Mouse (Mus musculus) liver, embryonic 11.5 days (tissue): ENCODE results near the gene Fkbp5. TPM values are rescaled to one million over a fixed set of nuclear protein-coding genes. Genes with fewer than 3 reads are reported as not detected.

ENCODE experiments used
- ATAC-seq: fragments of 200-750 bp; cut with Nextera tagmentation; replicated peaks from 2 replicates; pipeline ENCODE4 v1.8.0; 2017; ENCODE audit warnings: moderate number of reproducible peaks, mild to moderate bottlenecking, moderate TSS enrichment, moderate library complexity; ENCODE audit not compliant: low FRiP score
- DNase-seq: peaks from one replicate; pipeline ENCODE4 v3.0.0-alpha.2; 2017; ENCODE audit warnings: low spot score
- H3K27ac ChIP-seq: fragments of 300-500 bp; sonication (generic); 2 replicates; pipeline ENCODE4 v1.5.1; 2014; ENCODE audit warnings: mild to moderate bottlenecking, low read depth, low read length, control low read depth
- H3K27me3 ChIP-seq: fragments of 300-500 bp; sonication (generic); replicated peaks from 2 replicates; pipeline ENCODE4 v1.6.1; 2014; ENCODE audit warnings: low read length, mixed read lengths; ENCODE audit not compliant: control insufficient read depth, insufficient read depth
- H3K36me3 ChIP-seq: fragments of 300-500 bp; sonication (generic); 2 replicates; pipeline ENCODE4 v1.6.1; 2014; ENCODE audit warnings: mild to moderate bottlenecking, low read length, moderate library complexity, mixed read lengths; ENCODE audit not compliant: control insufficient read depth, insufficient read depth
- H3K4me1 ChIP-seq: fragments of 300-500 bp; sonication (generic); replicated peaks from 2 replicates; pipeline ENCODE4 v1.6.1; 2014; ENCODE audit warnings: low read length, mixed read lengths; ENCODE audit not compliant: control insufficient read depth, insufficient read depth
- H3K4me2 ChIP-seq: fragments of 300-500 bp; sonication (generic); 2 replicates; pipeline ENCODE4 v1.6.1; 2014; ENCODE audit warnings: mild to moderate bottlenecking, control low read depth, moderate library complexity
- H3K4me3 ChIP-seq: fragments of 300-500 bp; sonication (generic); 2 replicates; pipeline ENCODE4 v1.5.1; 2014; ENCODE audit warnings: low read depth, low read length, control low read depth
- H3K9ac ChIP-seq: fragments of 300-500 bp; sonication (generic); 2 replicates; pipeline ENCODE4 v1.6.1; 2014; ENCODE audit warnings: low read depth, low read length, control low read depth
- H3K9me3 ChIP-seq: fragments of 300-500 bp; sonication (generic); 2 replicates; pipeline ENCODE4 v1.6.1; 2016; ENCODE audit warnings: low read length, inconsistent platforms, mixed read lengths; ENCODE audit not compliant: control insufficient read depth
- WGBS: fragments of 180-500 bp; shearing (Covaris S2); extraction: QIAGEN DNeasy Blood & Tissue Kit; methylation state at CpG from one replicate; pipeline ENCODE4 v1.1.7; 2014; 5-methylcytosine and 5-hydroxymethylcytosine counted together
- polyA plus RNA-seq: library from polyadenylated mRNA; unstranded; fragments of >200 nt; fragmentation: Nextera tagmentation; extraction: Ambion mirVana; gene quantifications from 2 replicates; pipeline ENCODE4 v1.2.1, GENCODE M21; 2014

Fkbp5 gene
- polyA plus RNA-seq, 1 experiment from 2014 or later, result 10.1 TPM

DNA sequence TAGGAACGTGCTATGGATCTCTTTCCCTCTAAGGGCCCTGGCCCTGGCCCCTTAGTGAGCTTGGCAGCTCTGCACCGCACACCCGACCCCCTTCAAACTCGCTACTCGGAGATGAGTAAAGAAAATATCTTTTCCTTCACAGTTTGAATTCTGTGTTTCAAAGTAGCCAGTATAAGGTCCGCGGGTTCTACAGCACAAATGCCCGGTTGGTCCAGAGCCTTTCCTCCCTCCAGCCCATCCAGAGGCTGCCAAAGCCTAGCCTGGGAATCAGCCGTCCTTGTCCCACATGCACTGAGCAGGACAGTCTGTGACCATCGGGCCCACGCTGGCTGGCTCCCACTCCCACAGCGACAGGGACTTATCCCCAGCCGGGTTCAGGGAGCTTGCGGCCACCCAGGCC, 31.8 kb upstream of the Fkbp5 start, which contains the start of gene Clpsl2:
TSS of gene Clpsl2 (plus strand) at position 301 of the 400 bp plus-strand sequence.
- DNase-seq (no peak), ATAC-seq (no peak)
- no peak within 1 kb of the TSS for H3K4me3 ChIP-seq
- H3K36me3 ChIP-seq, result no peaks in the 10 kb centered on the region
- H3K4me1 ChIP-seq, result no peaks in the 10 kb centered on the region
- no peak within 1 kb of the TSS for H3K4me2 ChIP-seq
- no peak within 1 kb of the TSS for H3K9ac ChIP-seq
- 74% methylated on average over 14 of the region's 14 CpGs for WGBS
- no peaks in the 10 kb centered on the region for H3K9me3 ChIP-seq
- peaks cover 3% of the 10 kb centered on the region; the same call in 1 of the 2 replicates for H3K27me3 ChIP-seq
- H3K27ac ChIP-seq, result no peak within 1 kb of the TSS

DNA sequence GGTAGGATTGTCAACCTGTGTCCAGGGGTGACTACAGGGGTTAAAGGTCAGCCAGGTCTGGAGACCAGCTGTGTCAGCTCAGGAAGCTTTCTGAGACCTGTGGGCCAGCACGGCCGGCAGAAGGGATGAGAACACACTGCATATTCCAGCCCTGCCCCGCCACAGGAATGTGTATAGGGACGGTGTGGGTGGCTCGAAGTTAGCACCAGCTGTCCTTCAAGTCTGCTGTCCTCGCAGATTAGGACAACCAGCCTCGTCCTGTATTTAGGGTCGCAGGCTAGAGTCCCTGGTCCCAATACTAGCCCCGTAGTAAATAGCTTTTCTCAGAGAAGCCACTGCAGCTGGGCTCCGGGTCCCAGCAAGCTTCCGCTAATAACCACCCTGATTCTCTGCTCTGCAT, 31.2 kb upstream of the Fkbp5 start:
- Histone ChIP-seq H3K9ac (no peak overlapping the region), H3K9me3 (no peaks in the 10 kb centered on the region), H3K36me3 (no peaks in the 10 kb centered on the region), H3K4me1 (no peaks in the 10 kb centered on the region), H3K27ac (no peak overlapping the region), H3K4me3 (no peak overlapping the region), H3K4me2 (no peak overlapping the region), H3K27me3 (peaks cover 3% of the 10 kb centered on the region; the same call in 1 of the 2 replicates)
- 60% methylated on average over 11 of the region's 11 CpGs for WGBS
- ATAC-seq, result no peak
- DNase-seq, result no peak

DNA sequence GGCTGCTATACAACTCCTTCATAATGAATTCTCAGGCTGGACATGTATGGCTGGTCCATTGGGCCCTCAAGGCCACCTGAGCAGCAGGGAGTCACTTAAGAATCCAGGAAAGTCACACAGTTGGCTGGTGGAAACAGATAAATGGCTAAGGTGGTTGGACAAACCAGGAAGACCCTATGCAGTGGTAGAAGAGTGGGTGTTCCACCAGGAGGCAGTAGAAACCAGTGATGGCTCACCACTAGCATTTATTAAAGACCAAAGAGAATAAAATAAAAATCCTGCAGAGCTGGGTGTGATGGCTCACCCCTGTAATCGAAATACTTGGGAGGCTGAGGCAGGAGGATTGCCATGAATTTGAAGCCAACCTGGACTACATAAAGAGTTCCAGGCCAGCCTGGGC, 29.6 kb upstream of the Fkbp5 start:
- DNase-seq (no peak), ATAC-seq (no peak)
- no peak overlapping the region for H3K27ac ChIP-seq
- no peak overlapping the region for H3K9ac ChIP-seq
- H3K4me1 ChIP-seq, result no peaks in the 10 kb centered on the region
- 70% methylated on average over 1 of the region's 1 CpGs for WGBS
- H3K27me3 ChIP-seq, result peaks cover 3% of the 10 kb centered on the region; the same call in 1 of the 2 replicates
- no peaks in the 10 kb centered on the region for H3K9me3 ChIP-seq
- H3K36me3 ChIP-seq, result no peaks in the 10 kb centered on the region
- H3K4me3 ChIP-seq, result no peak overlapping the region
- no peak overlapping the region for H3K4me2 ChIP-seq

DNA sequence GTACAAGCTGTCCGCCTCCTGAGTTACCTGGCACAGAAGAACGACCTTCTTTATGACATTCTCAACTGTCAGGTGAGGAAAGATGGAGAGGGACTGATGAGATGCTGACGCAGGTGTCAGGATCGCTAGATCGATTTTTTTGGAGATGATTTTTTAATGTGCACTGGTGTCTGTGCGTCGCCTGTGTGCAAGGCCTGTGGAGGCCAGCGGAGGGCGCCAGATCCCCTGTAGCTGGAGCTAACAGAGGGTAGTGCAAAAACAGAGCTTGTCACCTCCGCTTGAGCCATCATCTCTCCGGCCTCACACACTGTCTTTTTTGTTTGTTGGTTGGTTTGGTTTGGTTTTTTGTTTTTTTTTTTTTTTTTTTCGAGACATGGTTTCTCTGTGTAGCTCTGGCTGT, 20.6 kb upstream of the Fkbp5 start:
- WGBS, result 45% methylated on average over 12 of the region's 12 CpGs
- ATAC-seq, result no peak
- no peak overlapping the region for H3K4me3 ChIP-seq

DNA sequence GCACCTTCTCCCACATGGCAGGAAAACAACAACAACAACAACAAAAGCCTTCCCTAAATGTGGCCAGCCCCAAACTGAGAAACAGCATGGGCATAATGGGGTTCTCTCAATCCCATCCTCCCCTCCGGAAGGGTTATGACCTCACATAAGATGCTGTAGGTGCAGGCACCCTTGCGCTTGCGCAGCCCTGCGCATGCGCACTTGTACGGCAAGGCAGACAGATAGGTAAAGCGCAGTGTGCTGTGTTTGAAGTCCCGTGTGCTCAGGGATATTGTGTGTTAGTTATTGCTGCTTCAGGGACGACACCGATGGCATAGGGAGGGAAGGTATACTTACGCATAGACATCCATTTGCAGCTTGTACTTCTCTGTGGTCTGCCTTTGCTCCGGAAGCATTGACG, 16.0 kb upstream of the Fkbp5 start:
- no peaks in the 10 kb centered on the region for H3K36me3 ChIP-seq
- DNase-seq, result no peak
- H3K9ac ChIP-seq, result no peak overlapping the region
- ATAC-seq, result no peak
- no peak overlapping the region for H3K4me3 ChIP-seq
- no peak overlapping the region for H3K27ac ChIP-seq
- no peaks in the 10 kb centered on the region; the same call in 1 of the 2 replicates for H3K4me1 ChIP-seq
- no peak overlapping the region for H3K4me2 ChIP-seq
- H3K27me3 ChIP-seq, result peaks cover 9% of the 10 kb centered on the region
- WGBS, result 78% methylated on average over 13 of the region's 13 CpGs
- H3K9me3 ChIP-seq, result no peaks in the 10 kb centered on the region

More for the DNA sequence above, 20.6 kb upstream of the Fkbp5 start:
- Histone ChIP-seq H3K27ac (no peak overlapping the region), H3K4me1 (no peaks in the 10 kb centered on the region), H3K4me2 (no peak overlapping the region), H3K36me3 (no peaks in the 10 kb centered on the region), H3K9ac (no peak overlapping the region), H3K9me3 (no peaks in the 10 kb centered on the region; the same call in 1 of the 2 replicates), H3K27me3 (no peaks in the 10 kb centered on the region)
- DNase-seq, result no peak

DNA sequence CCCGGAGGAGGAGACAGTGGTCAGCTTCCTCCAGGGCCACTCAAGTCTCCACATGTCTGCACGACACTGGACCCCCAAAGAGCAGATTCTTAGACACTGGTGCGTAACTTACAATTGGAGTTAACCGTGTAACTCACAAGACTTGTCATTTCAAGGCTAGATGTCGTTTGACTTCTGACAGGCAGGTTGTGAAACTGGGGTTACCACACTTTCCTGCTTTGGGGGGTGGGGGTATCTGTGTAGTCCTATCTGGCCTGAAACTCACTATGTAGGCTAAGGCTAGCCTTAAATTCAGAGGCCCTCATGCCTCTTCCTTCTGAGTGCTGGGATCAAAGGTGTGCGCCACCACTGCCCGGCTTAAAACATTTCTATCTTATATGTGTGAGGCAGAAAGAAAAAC, 15.2 kb upstream of the Fkbp5 start:
- no peak for ATAC-seq
- Histone ChIP-seq H3K4me3 (no peak overlapping the region), H3K4me2 (no peak overlapping the region), H3K9me3 (no peaks in the 10 kb centered on the region), H3K4me1 (peaks cover 2% of the 10 kb centered on the region; the same call in 1 of the 2 replicates), H3K9ac (no peak overlapping the region), H3K27ac (no peak overlapping the region), H3K27me3 (peaks cover 9% of the 10 kb centered on the region), H3K36me3 (no peaks in the 10 kb centered on the region)
- DNase-seq, result no peak
- 77% methylated on average over 7 of the region's 7 CpGs for WGBS

DNA sequence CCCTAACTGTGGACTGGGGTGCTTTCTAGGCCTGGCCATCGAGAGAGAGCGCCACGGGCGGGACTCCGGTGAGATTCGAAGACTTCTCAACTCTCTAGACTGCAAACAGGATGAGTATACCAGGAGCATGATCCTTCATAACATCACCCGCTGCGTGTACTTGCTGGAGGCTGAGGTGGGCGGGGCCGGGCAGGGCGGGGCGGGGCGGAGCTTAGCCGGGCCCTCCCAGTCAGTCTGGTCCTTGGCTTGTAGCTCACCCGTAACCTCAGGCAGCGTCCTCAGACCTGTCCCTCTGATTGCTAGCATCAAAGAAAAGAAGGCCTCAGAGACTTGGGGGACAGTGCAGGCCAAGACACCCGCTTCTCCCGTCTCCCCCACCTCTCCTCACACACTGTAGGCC, 14.6 kb upstream of the Fkbp5 start:
- no peaks in the 10 kb centered on the region for H3K36me3 ChIP-seq
- DNase-seq, result no peak
- peak overlapping the region; percentile 4 for H3K4me2 ChIP-seq
- H3K9ac ChIP-seq, result no peak overlapping the region
- H3K4me3 ChIP-seq, result no peak overlapping the region
- peaks cover 8% of the 10 kb centered on the region; the same call in 1 of the 2 replicates for H3K4me1 ChIP-seq
- peaks cover 9% of the 10 kb centered on the region for H3K27me3 ChIP-seq
- WGBS, result 15% methylated on average over 18 of the region's 18 CpGs
- H3K9me3 ChIP-seq, result no peaks in the 10 kb centered on the region
- no peak; the same call in 1 of the 2 replicates for ATAC-seq
- no peak overlapping the region for H3K27ac ChIP-seq

DNA sequence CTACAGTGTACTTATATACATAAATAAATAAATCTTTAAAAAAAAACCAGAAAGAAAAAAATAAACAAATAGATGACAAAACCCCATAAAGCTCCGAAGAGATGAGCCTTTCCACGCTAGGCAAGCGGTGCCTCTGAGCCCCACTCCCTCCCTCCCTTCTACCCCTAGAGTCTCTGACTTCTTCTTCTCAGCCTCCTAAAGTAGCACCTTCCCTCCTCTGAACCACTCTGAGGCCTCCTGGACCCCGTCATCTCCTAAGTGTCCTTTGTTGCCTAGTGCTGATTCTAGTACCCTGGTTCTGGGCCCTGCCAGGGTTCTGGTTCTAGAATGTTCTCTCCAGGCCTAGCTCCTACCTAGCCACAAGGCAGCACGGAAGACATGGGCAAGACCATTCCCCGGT, 13.2 kb upstream of the Fkbp5 start, which contains the start of gene Armc12:
TSS of gene Armc12 (plus strand) at position 301 of the 400 bp plus-strand sequence.
- H3K27me3 ChIP-seq, result peaks cover 9% of the 10 kb centered on the region
- ATAC-seq, result no peak
- H3K4me1 ChIP-seq, result peaks cover 8% of the 10 kb centered on the region; the same call in 1 of the 2 replicates
- no peak within 1 kb of the TSS for H3K4me3 ChIP-seq
- H3K9me3 ChIP-seq, result no peaks in the 10 kb centered on the region
- H3K27ac ChIP-seq, result no peak within 1 kb of the TSS
- no peak within 1 kb of the TSS for H3K9ac ChIP-seq
- WGBS, result 88% methylated on average over 6 of the region's 6 CpGs
- H3K36me3 ChIP-seq, result no peaks in the 10 kb centered on the region
- H3K4me2 ChIP-seq, result no peak within 1 kb of the TSS; the same call in 1 of the 2 replicates
- no peak for DNase-seq

DNA sequence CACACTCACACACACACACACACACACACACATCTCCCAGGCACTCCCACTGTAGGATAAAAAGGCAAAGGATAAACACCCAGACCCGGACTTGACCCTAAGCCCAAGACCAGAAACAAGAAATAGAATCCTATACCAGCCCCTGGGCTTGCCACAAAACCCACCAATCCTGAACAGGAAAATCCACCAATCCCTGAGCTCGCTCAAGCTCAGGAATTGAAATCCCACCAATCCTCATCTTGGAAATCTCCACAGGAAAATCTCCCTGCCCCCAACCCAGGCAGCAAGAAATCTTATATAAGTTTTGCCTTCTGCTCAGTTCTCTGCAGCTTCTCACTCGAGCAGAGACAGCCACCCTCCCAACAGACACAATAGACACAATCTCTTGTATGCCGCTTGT, 11.8 kb upstream of the Fkbp5 start:
- H3K27ac ChIP-seq, result no peak overlapping the region
- WGBS, result 65% methylated on average over 4 of the region's 4 CpGs
- peaks cover 9% of the 10 kb centered on the region for H3K27me3 ChIP-seq
- peaks cover 8% of the 10 kb centered on the region for H3K4me1 ChIP-seq
- DNase-seq, result no peak
- no peak overlapping the region for H3K9ac ChIP-seq
- H3K36me3 ChIP-seq, result no peaks in the 10 kb centered on the region
- H3K4me2 ChIP-seq, result no peak overlapping the region
- no peak for ATAC-seq
- H3K4me3 ChIP-seq, result no peak overlapping the region
- H3K9me3 ChIP-seq, result no peaks in the 10 kb centered on the region
